ENCODE assay signal across 8 mouse cellular contexts in genomic region chr13:41250318-41250981, GRCm38 (mm10). TPM values are rescaled to one million over a fixed set of nuclear protein-coding genes. Genes with fewer than 3 reads are reported as not detected.
DNase-seq lines count a peak whose midpoint lies in the region; ATAC-seq and TF ChIP-seq lines count a peak whose summit lies in the region.

No protein-coding gene starts in this region.

- peak overlapping the region; percentile 63 for H3K4me2 ChIP-seq in limb, embryonic 11.5 days (ENCODE audit: low read depth, severe bottlenecking)
- peak overlapping the region; percentile 94 for H3K4me2 ChIP-seq in myocyte (ENCODE audit: low read depth)

- H3K36me3 ChIP-seq in forebrain, embryonic 10.5 days (replicated peaks): no peaks in the 10 kb centered on the region
- H3K36me3 ChIP-seq in limb, embryonic 11.5 days (ENCODE audit: control insufficient read depth, insufficient read depth, low read length): no peaks in the 10 kb centered on the region
- no peaks in the 10 kb centered on the region for H3K36me3 ChIP-seq in myocyte (ENCODE audit: control insufficient read depth, insufficient read depth)

- H3K9me3 ChIP-seq in forebrain, embryonic 10.5 days: no peaks in the 10 kb centered on the region
- H3K9me3 ChIP-seq in limb, embryonic 11.5 days (ENCODE audit: control insufficient read depth, low read length): no peaks in the 10 kb centered on the region

- peak; percentile 17 to 46 for DNase-seq in adrenal gland, postnatal 36 days
- no peak for DNase-seq in adrenal gland, adult 18-20 months (ENCODE audit: low spot score in 2 of 2)
- peak; percentile 15 for DNase-seq in ovary, adult 18-20 months (ENCODE audit: low spot score)
- DNase-seq in ovary, postnatal 36 days (ENCODE audit: low spot score): no peak
- no peak for DNase-seq in forebrain, embryonic 10.5 days (ENCODE audit: extremely low spot score, low spot score)
- DNase-seq in limb, embryonic 11.5 days (ENCODE audit: low spot score): peak; percentile 66
- no peak for DNase-seq in layer of hippocampus, adult 9-10 months (ENCODE audit: low spot score)

- ATAC-seq in limb, embryonic 11.5 days (ENCODE audit: insufficient number of reproducible peaks, low FRiP score, low TSS enrichment, low read depth): no peak

- no peaks in the 10 kb centered on the region for H3K27me3 ChIP-seq in forebrain, embryonic 10.5 days (ENCODE audit: poor library complexity, severe bottlenecking)
- no peaks in the 10 kb centered on the region for H3K27me3 ChIP-seq in limb, embryonic 11.5 days (ENCODE audit: control insufficient read depth, insufficient read depth, low read length)
- no peaks in the 10 kb centered on the region for H3K27me3 ChIP-seq in myocyte (ENCODE audit: control insufficient read depth, insufficient read depth, insufficient read length)

- WGBS in forebrain, embryonic 10.5 days: 3% methylated on average over 27 of the region's 27 CpGs
- 2% methylated on average over 27 of the region's 27 CpGs for WGBS in limb, embryonic 11.5 days

- H3K4me3 ChIP-seq in forebrain, embryonic 10.5 days: peak overlapping the region; percentile 84
- H3K4me3 ChIP-seq in limb, embryonic 11.5 days (ENCODE audit: low read depth, low read length): peak overlapping the region; percentile 74
- H3K4me3 ChIP-seq in myocyte: peak overlapping the region; percentile 87

- no peak for TF ChIP-seq POLR2A in myocyte (IDR thresholded peaks at IDR 0.05; ENCODE audit: insufficient read length, low read depth)

- peak overlapping the region; percentile 64 for H3ac ChIP-seq in myocyte (ENCODE audit: control insufficient read depth, insufficient read length)

- peaks cover 7% of the 10 kb centered on the region for H3K79me2 ChIP-seq in myocyte (ENCODE audit: control insufficient read depth, insufficient read depth)

- peaks cover 16% of the 10 kb centered on the region for H3K4me1 ChIP-seq in forebrain, embryonic 10.5 days
- no peaks in the 10 kb centered on the region for H3K4me1 ChIP-seq in limb, embryonic 11.5 days (ENCODE audit: control insufficient read depth, insufficient read depth, low read length)

- peak overlapping the region; percentile 76 for H3K9ac ChIP-seq in limb, embryonic 11.5 days (ENCODE audit: low read length)

- peak overlapping the region; percentile 93 for H3K27ac ChIP-seq in forebrain, embryonic 10.5 days
- H3K27ac ChIP-seq in limb, embryonic 11.5 days (replicated peaks; ENCODE audit: low read depth, low read length): no peak overlapping the region; the same call in 1 of the 2 replicates

TF ChIP-seq in myocyte, 11 proteins besides CTCF, POLR2A, EP300 and RAD21:
- TF ChIP-seq MAX (IDR thresholded peaks at IDR 0.05; ENCODE audit: low read depth) (no peak), USF1 (IDR thresholded peaks at IDR 0.05; ENCODE audit: low read depth) (no peak), MYOG (IDR thresholded peaks at IDR 0.05; ENCODE audit: control insufficient read depth in 1 of 3, insufficient read depth in 1 of 3, insufficient read length in 2 of 3, low read depth in 2 of 3) (no peak), E2F4 (IDR thresholded peaks at IDR 0.05; ENCODE audit: insufficient read depth) (no peak), POLR2AphosphoS2 (IDR thresholded peaks at IDR 0.05; ENCODE audit: insufficient read length, low read depth) (no peak), SRF (IDR thresholded peaks at IDR 0.05; ENCODE audit: control insufficient read depth, insufficient read length, low read depth) (no peak), REST (IDR thresholded peaks at IDR 0.05; ENCODE audit: insufficient read depth, insufficient read length) (no peak), CEBPB (IDR thresholded peaks at IDR 0.05; ENCODE audit: insufficient read depth, poor library complexity, severe bottlenecking) (no peak), MYOD1 (IDR thresholded peaks at IDR 0.05; ENCODE audit: control insufficient read depth in 1 of 3, insufficient read length in 2 of 3, low read depth in 2 of 3) (no peak), TCF12 (IDR thresholded peaks at IDR 0.05; ENCODE audit: insufficient read depth, poor library complexity, severe bottlenecking) (no peak), TCF3 (IDR thresholded peaks at IDR 0.05; ENCODE audit: insufficient read length, low read depth) (no peak)

RNA-seq across cellular contexts. Expression of gene Smim13, which starts 0.8 kb away (rescaled TPM):
- 10 to 100 TPM; 11.4 to 13.7 TPM for total RNA-seq in adrenal gland, postnatal 36 days (2021)
- total RNA-seq in adrenal gland, adult 18-20 months (2021): 1 to 10 TPM; 9.7 to 9.8 TPM
- 9.8 and 9.9 TPM in 2 replicates for polyA plus RNA-seq in forebrain, embryonic 10.5 days (2016; fragmentation: Nextera tagmentation; extraction: Ambion mirVana)
- polyA plus RNA-seq in limb, embryonic 11.5 days (2014; fragmentation: Nextera tagmentation; extraction: Ambion mirVana): 9.4 and 12.8 TPM in 2 replicates
- 11.1 TPM for polyA plus RNA-seq in myocyte (2012; fragmentation: generic; extraction: Trizol)

RNA-seq across cellular contexts. Expression of gene Gm17364, which starts 23.3 kb away (rescaled TPM):
- total RNA-seq in adrenal gland, postnatal 36 days (2021): not detected
- total RNA-seq in adrenal gland, adult 18-20 months (2021): not detected
- polyA plus RNA-seq in forebrain, embryonic 10.5 days (2016; fragmentation: Nextera tagmentation; extraction: Ambion mirVana): not detected in 2 replicates
- not detected in 2 replicates for polyA plus RNA-seq in limb, embryonic 11.5 days (2014; fragmentation: Nextera tagmentation; extraction: Ambion mirVana)
- not detected for polyA plus RNA-seq in myocyte (2012; fragmentation: generic; extraction: Trizol)

RNA-seq across cellular contexts. Expression of gene Elovl2, which starts 30.2 kb away (rescaled TPM):
- under 1 TPM; 0.33 to 0.60 TPM for total RNA-seq in adrenal gland, postnatal 36 days (2021)
- under 1 TPM; 0.51 to 0.56 TPM for total RNA-seq in adrenal gland, adult 18-20 months (2021)
- polyA plus RNA-seq in forebrain, embryonic 10.5 days (2016; fragmentation: Nextera tagmentation; extraction: Ambion mirVana): 46.0 and 50.9 TPM in 2 replicates
- polyA plus RNA-seq in limb, embryonic 11.5 days (2014; fragmentation: Nextera tagmentation; extraction: Ambion mirVana): 17.1 and 18.8 TPM in 2 replicates
- not detected for polyA plus RNA-seq in myocyte (2012; fragmentation: generic; extraction: Trizol)

Comparison
In these comparisons a context has a peak if more than half of its experiments do, and no peak if none do; other contexts are left out.
1. DNase-seq: peak in adrenal gland, postnatal 36 days (2 of 2), ovary, adult 18-20 months (single experiment) and limb, embryonic 11.5 days (single experiment); none in adrenal gland, adult 18-20 months (0 of 2), ovary, postnatal 36 days (single experiment), forebrain, embryonic 10.5 days (single experiment) and layer of hippocampus, adult 9-10 months (single experiment).
2. RNA of gene Elovl2, which starts 30.2 kb away (polyA plus RNA-seq): 46.0 to 50.9 TPM in forebrain, embryonic 10.5 days and 17.1 to 18.8 TPM in limb, embryonic 11.5 days; not detected in myocyte (single experiment); every median in the first group is over 10 times any median in the second.
3. Peak in every context shown above with its lines, with median percentiles within 50 percentile points of each other: H3K4me3 ChIP-seq.